Mouse (Mus musculus) frontal cortex, postnatal 10 days (tissue): ENCODE measurements around the gene Celsr1.

Experiments
- DNase-seq, 2 experiments: peaks; one replicate each; pipeline ENCODE4 v3.0.0; 2022; ENCODE audit warnings: low spot score in 2 of 2, mixed read lengths in 1 of 2

Gene Celsr1

DNA sequence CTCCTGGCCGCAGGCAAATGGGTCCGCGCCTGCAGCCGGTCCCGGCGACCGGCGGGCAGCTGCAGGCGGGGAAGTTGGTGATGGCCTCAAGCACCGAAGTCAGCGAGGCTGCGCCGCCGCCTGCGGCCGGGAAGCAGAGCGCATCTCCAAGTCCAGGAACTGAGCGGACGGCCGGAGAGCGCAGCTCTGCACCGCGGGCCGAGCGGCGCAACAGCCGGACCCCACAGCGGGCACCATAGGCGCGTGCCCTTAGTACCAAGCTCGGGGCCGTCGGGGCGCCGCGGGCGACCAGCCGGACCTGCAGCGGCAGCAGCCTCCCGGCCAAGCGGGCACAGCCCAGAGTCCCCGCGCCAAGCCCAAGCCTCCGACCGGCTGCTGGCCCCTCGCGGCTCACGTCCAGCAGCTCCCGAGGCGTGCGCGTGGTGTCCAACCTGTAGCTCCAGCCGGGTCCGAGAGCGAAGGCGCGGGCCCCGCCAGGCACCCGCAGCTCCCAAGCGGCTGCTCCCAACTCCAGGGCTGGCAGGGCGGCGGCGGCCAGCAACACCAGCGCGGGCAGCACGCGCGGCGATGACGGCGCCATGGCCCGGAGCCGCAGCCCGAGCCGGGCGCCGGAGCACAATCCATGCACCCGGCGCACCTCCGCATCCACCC is at the start of gene Celsr1:
Celsr1 (minus strand) TSS at position 587 of the 651 bp plus-strand sequence.
- no peak for DNase-seq

DNA sequence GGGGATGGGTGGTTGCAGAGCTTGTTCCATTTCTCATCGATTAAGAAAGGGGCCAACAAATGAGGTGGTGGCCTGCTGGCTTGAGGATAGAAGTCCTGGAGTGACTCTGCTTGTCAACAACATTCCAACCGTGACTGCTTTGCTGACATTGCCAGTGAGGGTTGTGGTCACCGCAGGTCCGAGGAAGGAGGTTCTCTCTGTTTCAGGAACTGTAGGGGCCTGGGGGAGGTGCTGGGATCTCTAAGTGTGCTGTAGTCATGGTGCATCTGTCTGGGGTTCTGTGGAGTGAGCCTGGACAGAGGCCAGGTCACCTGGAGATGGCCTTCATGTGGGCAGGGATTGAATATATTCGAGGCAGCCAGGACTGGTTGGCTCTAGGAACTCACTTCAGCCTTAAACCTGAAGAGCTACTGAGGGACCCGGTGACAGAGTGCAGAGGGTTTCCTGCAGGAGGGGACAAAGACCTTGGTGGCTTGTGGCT is 49.7 kb upstream of the Celsr1 start:
- no peak for DNase-seq

DNA sequence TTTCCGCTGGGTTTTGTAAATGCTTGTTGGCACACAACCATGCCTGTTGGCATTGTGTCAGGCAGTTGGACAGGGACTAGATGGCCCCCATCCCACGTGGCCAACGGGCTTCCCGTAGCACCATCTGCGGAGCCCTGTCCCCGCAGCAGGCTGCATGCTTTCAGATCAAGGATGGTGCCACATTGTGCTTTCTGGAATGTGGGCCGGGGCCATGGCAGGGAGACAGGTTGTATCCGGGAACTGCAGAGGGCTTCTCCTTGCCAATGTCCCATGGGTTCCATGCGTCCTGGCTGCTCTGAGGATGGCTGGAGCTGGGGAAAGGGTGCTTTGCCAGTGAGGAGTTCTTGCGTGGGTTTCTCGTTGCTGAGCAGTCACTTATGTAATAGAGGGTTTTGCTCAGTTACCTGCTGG is 49.0 kb upstream of the Celsr1 start:
- DNase-seq, result no peak

DNA sequence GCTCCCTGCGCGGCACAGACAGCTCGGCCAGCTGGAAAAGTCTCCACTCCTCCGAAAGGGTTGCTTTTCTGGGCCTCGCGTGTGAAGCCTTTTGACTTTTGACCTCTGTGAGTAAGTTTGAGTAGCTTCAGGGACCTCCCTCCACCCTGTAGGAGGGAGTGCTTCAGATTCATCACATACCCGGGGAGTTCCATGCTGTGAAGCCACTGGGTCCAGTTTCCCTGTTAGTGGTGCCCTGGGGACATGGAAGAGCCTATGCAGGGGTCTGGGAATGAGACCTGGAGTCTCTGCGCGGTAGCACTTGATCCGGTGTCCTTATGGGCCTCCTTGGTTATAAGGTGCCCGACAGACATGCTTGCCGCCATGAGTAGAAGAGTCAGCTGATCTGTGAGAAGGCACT is 48.1 kb upstream of the Celsr1 start:
- no peak for DNase-seq

DNA sequence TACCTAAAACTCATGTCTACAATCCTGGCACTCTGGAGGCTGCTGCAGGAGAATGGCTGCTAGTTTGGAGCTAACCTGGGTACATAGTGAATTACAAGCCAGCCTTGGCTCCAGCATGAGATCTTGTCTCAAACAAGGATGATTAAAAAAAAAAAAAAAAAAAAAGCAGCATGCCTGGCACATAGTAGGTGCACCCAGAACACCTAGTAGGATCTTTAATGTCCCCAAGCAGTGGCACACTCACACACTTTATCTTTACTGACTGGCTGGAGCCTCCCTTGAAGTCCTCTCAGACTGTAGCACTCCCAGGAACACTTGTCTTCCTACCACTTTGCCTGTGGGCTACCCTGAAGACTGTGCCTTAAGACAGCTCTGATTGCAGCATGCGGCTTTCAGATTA is 46.8 kb upstream of the Celsr1 start:
- DNase-seq, result no peak

DNA sequence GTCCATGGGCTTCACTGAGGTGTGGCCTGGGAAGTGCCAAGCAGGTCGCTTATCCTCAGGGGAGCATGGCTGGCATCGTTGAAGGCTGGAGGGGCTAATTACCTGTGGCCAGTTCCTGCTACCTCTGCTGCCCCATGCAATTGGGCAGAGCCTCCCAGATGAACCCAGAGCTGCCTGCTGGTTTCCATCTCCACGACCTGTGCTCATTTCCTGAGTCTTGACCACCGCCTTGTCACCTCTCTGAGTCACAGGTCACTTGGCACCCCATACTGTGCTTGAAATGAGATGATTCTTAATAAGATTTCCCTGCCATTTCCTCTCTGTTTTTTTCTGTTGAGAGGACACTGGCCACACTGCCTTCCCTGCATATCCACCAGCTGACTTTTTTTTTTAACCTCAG is 46.3 kb upstream of the Celsr1 start:
- no peak for DNase-seq

DNA sequence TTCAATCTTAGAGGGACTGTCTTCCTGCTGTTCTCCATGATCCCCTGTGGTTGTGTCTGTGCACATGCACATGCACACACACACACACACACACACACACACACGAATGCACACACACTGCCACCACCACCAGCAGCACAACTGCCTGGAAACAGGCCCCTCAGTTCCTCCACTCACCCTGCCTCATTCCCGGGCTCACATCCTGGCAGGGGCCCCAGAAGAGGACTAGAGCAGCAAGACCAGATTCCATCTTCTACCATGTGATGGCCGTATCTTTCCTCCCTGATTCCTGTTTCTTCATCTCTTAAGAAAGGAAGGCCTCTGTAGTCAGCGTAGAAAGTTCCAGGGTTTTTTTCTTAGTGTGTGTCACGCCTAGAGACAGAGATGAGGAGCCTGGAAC is 45.9 kb upstream of the Celsr1 start:
- no peak for DNase-seq

DNA sequence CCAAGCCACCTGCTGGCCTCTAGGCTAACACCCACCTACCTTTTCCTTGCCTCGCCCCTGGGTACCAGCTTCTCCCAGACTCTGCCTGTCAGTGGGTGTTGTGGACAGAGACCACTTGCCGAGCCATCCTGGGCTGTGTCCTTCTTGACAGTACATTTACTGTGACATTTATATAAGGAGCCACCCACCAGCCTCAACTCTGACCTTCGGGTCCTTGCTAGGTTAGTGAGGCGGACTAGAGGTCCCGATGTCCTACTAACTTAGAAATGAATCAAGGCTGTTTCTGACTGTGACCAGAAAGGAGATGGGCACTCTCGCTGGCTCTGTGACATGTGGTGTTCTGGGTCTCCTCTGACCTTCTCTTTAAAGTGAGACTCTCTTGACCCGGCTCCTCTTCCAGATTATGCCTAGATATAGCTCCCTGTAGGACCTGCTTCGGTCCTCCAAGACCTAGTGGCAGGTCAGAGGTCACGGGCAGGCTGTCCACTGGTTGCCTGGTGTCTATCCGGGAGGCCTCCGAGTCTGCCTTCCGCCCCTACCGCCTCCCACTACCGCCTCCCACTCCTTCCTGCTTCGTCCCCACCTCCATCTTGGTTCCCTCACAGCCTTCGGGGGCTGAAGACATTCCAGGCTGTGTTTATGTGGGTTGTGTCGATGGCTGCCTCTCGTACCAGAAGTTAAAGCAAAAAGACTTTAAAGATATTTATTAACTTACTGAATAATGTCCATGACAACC is 45.1 kb upstream of the Celsr1 start:
- no peak for DNase-seq

DNA sequence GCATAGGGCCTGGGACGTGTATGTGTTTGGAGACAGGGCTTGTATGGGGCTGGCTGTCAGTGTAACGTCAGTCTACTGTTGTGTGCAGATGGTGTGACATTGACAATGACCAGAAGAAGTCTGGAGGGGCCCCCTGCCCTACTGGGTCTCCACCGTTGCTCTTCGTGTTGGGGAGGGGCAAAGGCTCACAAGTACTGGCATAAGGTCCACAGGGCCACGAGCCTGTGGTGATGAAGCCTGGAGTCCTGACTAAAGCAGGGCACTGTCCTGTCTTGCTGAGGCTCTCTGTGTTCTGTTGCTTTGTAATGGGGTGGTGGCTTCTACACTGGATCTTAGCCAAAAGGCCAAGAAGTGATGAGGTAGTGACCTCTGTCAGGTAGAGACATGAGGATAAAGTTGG is 44.4 kb upstream of the Celsr1 start:
- DNase-seq, result no peak

DNA sequence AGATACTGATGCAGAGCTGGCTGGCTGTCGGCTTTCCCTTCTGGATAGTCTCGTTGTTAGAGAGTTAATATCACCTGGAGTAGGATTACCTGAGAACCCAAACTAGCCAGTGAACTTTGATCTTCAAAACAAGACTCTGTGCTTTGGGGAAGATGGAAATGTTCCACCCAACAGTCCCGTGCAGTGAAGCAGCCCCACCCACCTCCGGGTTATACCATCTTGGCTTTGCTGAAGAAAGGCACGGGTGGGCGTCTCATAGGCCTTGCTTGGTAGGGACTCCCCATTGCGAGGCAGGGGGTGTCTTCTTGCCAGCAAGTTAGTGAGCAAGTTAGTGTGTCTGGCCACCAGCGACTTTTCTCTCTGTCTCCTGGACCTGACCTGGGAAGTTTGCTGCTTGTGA is 42.8 kb upstream of the Celsr1 start:
- DNase-seq, result no peak

DNA sequence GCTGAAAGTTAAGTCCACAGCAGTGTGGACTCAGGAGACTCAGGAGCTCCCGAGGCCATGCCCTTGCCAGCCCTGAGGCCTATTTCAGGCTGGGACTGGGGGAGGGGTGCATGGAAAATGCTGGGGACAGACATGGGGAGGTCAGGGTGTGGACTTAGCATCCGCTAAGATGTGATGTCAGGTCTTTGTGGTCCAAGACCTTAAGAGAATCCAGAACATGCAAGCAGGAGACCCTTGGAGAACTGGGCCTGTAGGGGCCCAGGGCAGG is 42.4 kb upstream of the Celsr1 start:
- DNase-seq, result no peak

DNA sequence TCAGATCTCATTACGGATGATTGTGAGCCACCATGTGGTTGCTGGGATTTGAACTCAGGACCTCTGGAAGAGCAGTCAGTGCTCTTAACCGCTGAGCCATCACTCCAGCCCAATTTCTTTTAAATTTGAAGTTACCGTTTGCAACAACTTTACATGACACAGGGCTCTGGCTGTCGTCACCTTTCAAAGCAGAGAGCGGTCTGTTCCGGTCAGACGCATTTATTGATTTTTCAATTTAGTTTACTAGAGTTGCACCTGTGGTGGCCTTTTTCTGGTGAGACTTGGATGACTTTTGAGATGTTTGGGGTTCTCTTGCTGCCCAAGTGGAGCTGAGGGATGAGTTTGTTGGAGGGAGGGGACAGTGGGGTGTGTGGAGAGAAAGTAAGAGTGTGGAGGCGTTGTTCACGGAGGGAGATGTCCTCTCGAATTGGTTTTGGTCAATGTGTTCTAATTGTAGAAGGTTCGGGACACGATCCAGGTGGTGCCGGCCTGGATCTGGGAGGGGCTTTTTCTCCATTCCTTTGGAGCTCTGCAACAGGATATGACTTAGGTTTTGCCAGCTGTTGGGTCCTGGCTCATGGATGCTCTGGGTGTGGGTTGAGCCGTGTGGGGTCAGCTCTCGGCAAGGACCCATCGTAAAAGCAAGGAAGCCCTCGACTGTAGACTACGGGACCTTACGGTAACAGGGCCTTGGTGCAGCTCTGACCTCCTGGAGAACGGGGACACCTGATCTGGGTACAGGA is 41.9 kb upstream of the Celsr1 start:
- no peak for DNase-seq

DNA sequence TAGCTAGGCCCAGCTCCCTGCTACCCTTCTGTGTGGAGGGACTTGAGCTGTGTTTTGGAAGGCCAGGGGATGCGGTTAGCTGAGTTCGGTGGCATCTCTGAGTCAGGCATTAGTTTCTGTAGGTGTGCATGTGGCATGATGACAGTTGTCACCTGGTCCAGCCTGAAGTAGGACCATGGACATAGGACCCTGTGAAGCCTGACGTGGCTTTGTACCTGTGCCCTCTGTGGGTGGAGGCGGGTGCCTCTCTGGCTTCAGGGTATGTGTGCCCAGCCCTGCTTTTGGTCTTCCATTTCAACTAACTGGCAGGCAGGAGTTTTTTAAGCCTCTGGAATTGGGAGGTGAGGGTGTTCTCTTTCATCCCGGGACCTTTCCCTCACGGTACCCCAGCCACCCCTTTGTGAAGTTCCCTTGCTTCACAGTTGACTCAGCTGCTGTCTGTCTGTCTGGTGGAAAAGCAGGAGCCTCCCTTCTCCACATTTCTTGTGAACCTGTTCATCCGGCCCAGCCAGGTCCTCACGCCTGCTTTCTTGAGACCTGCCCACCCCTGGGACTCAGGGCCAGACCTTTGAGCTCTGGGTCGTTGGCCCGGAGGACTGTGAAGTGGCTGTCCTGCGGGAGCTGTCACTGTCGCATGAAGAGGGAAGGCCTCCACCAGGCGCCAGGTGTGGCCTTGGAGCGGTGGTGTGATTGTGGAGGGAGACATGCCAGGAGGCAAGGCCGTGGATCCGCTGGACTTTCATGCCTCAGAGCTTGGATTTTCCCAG is 40.8 kb upstream of the Celsr1 start:
- no peak for DNase-seq

DNA sequence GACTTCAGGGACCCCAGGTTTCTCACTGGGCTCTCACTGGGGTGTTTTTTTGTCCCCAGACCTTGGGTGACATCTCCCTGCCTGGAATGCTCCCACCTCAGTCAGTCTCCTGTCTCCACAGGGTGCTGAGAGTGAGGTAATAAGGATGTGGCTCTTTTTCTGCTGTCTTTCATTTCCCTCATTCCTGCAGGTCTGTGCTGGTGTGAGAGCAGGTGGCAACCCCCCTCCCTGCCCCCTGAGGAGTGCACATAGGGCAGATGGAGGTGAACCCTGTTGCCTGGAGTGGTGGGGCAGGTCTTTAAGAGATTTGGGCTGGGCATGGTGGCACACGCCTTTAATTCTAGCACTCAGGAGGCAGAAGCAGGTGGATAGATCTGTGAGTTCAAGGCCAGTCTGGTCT is 37.6 kb upstream of the Celsr1 start:
- DNase-seq, result no peak

DNA sequence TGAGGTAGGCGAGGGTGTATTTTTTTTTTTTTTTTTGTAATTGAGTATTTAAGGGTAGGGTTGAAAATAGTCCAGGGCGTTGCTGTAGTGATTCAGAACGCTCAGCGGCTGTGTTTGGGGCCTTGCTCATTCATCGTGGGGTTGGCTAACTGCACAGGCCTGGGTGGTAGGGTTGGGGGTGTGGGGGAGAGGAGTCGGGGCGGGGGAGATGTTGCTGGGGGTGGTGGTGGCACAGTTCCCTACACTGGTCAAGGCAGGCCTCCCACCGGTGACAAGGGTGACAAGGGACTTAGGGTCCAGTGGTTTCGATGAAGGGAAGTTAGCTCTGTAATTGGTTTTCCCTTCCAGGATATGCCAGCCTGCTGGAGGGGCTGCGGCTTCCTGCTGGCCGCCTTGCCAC is 36.8 kb upstream of the Celsr1 start:
- no peak for DNase-seq

DNA sequence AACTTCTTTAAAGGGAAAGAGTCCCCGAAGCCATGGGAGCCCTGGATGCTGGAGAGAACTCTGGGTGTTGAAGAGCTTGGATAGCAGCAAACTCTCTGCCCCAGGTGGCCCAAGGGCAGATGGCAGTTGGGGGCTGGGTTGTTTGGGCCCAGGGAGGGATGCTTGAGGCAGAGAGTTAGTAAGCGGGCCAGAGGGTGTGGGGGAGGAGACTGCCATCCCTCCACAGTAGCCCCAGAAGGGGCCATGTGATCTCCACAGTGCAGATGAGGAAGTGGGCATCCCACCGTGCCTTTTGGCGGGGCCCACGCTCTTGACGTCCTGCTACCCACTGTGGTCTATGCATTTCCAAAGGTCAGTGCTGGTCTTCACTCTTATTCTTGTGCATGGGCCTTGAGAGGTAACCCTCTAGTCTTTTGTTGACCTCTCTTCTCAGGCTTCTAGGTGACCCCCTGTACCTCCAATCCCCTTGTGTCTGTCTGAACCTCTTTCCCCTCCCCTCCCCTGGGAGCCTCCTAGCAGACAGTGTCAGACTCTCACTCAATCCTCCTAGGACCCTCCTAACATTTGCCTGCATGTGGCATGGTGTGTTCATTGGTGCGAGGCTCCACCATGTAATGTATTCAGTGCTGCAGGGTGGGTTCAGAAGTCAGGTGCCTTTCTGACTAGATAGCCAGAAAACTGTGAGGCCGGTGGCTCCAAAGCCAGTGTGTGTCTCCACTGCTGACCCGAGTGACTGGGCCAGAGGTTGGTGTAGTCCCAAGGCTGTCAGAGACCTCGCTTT is 35.6 kb upstream of the Celsr1 start:
- no peak for DNase-seq

DNA sequence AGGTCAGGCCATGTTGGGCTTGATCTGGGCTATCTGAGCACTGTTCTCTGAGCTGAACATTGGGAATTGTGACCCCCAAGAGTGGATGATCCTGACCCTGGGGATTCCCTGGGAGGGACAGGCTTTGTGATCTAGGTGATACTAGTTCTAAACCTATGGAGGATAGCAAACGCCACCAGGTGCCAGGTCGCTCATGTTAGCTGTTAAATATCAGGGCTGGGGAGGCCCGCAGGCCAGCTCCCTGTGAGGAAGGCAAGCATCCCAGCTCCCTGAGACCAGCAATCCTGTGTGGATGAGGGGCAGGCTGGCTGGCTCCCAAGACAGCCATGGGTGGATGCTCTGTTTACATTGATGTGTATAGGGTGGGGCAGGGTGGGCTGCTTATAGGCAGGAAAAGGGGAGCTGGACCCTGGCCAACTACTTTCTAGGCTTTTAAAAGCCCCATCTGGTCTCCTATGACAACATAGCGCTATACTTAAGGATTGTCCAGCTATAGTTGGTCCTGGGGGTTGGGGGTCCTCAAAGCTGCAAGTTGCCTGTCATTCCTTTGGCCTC is 34.4 kb upstream of the Celsr1 start:
- no peak for DNase-seq

DNA sequence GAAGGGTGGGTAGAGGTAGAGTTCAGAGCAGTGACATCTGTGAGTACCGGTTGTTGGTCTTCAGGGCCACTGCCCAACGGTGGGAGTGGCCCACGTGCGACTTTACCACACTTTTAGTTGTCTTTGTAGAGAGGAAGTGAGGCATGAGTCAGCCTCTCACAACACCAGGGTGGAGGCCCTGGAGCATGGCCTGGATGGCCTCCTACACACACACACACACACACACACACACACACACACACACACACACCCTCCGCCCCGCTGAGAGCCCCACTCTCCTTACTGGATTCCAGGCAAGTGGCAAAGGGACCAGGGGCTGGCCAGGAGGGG is 34.0 kb upstream of the Celsr1 start:
- DNase-seq, result no peak

DNA sequence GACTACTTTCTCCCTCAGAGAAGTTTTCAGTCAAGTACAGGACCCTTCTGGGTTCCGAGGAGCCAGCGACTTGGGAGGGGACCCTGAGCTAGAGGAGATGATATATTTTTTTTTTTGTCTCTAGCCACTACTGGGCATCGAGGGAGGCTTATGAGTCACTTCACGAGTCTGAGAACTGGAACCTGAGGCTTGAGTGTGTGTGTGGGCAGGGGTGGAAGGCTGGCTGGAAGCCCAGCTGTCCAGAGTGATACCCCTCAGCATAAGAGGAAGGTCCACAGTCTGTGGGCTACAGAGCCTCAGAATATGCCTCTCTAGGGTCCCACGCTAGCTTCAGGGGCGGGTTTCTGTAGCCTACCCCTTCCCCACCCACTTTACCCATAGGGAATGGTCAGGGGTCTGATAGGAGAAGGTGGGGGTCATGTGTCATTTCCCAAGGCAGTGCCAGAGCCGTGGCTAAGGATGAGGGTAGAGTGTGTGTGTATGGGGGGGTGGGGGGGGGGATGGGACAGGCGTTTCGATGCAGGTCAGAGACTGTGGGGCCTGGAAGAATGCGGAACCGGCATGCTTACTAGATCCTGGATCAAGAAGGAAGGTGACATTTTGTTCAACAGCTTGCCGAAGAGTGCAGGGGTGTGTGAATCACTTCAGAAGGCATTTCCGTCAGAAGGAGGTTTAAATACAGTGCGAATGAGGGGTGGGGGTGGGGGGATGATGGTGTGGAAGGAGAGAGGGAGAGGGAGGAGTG is 33.4 kb upstream of the Celsr1 start:
- DNase-seq, result no peak

DNA sequence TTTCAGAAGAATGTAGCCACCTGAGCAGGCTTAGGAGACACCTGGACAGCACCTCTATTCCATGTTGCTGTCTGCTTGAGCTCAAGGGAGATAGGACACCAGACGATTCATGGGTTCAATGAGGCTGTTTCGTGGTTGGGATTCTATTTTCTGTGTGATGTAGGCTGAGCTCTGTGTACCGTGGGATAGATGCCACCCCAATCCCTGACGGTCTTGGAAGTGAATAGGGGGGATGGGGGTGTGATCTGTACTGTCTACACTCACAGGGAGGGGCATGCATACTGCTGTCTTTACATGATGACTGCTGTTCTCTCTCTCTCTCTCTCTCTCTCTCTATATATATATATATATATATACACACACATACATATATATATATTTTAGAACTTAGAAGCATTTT is 31.8 kb upstream of the Celsr1 start:
- no peak for DNase-seq

DNA sequence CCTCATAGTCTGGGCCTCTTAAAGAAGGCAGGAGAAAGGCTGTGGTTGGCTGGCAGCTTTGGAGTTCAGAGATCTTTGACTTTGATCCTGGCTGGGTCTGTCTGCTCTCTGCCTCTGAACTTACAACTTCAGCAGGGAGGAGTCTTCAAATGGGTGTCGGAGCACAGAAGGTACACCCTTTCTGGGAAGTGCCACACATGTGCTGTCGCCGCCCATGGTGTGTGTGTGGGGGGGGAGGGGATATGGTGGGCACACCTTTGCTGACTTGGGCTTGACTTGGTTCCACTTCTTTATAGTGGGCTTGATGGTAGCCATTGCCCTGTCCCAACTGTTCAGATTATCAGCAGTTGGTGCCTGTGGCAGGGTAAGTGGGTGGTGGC is 31.3 kb upstream of the Celsr1 start:
- no peak for DNase-seq
